ENCODE assay signal across 8 mouse cellular contexts in the genomic region with DNA sequence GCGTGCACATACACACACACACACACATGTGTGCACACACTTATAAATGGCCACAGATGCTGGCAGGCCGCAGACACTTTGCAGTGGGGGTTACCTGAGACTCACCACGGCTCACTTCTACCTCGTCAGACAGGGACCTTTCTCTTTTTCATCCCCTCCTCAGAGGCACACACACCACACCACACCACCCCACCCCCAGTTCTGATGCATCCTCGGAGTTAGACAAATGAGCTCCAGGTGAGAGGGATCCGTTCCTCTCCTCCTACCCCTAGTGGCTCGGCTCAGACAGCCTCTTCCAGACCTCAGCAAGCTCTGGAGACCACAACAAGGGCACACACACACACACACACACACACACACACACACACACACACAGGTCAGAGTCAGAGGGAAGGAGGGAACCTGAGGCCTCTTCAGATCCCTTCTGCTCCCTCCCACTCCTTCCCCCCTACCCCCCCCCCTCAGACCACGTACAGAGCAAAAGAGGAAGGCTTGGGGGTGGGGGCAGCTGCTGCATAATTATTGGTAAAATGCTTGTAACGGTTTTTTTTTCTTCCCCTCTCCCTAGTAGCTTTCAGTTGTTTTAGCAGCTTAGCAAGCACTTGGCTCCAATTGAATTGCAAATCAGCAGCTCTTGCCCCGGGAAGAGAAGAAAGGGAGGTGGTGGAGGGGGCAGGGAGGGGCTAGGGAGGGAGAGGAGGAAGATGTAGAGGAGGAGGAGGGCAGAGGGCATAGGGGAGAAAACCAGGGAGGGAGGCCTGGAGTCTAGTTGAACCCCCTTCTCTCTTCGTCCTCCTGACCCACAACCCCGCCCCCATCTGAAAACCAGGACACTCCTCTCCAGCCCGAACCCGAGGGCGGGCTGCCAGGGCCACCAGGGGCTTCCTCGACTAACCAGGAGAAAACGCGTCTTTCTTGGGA. TPM values are rescaled to one million over a fixed set of nuclear protein-coding genes. Genes with fewer than 3 reads are reported as not detected.
DNase-seq lines count a peak whose midpoint lies in the region; ATAC-seq lines count a peak whose summit lies in the region.

No protein-coding gene starts in this region.

- H3K4me3 ChIP-seq in intestine, embryonic 16.5 days (ENCODE audit: low read length) = no peak overlapping the region

- H3K27ac ChIP-seq in intestine, embryonic 16.5 days (ENCODE audit: low read length) = no peak overlapping the region

- 17% methylated on average over 18 of the region's 18 CpGs for WGBS in intestine, embryonic 16.5 days

- peak overlapping the region; percentile 20; the same call in 1 of the 2 replicates for H3K4me2 ChIP-seq in intestine, embryonic 16.5 days (ENCODE audit: low read depth, low read length)

- H3K4me1 ChIP-seq in intestine, embryonic 16.5 days (ENCODE audit: control insufficient read depth, insufficient read depth, low read length) = no peaks in the 10 kb centered on the region

- no peaks in the 10 kb centered on the region for H3K36me3 ChIP-seq in intestine, embryonic 16.5 days (ENCODE audit: control insufficient read depth, insufficient read depth, low read length)

- H3K9ac ChIP-seq in intestine, embryonic 16.5 days (ENCODE audit: low read depth, low read length) = no peak overlapping the region

- peaks cover 17% of the 10 kb centered on the region for H3K27me3 ChIP-seq in intestine, embryonic 16.5 days (replicated peaks; ENCODE audit: control insufficient read depth, insufficient read depth, low read length)

- DNase-seq in lung, postnatal 10 days = peak; percentile 27
- DNase-seq in lung, postnatal 4 days = no peak
- peak; percentile 85 for DNase-seq in embryo, embryonic 10.5 days (ENCODE audit: low spot score)
- DNase-seq in naive thymus-derived CD4-positive, alpha-beta T cell, adult 2 months (ENCODE audit: low read depth) = peak; percentile 41
- DNase-seq in natural killer cell, adult 2 months (ENCODE audit: low spot score in 2 of 2) = no peak
- no peak for DNase-seq in left cerebral cortex, adult 18-20 months (ENCODE audit: low spot score in 2 of 2)
- no peak for DNase-seq in layer of hippocampus, postnatal 36 days

- no peaks in the 10 kb centered on the region for H3K9me3 ChIP-seq in intestine, embryonic 16.5 days (ENCODE audit: control insufficient read depth, low read length)

- no peak for ATAC-seq in intestine, embryonic 16.5 days

RNA-seq across cellular contexts. Expression of a gene that starts 19.6 kb away (rescaled TPM):
- polyA plus RNA-seq in intestine, embryonic 16.5 days (2015; fragmentation: Nextera tagmentation; extraction: Ambion mirVana) = 0.40 and 0.44 TPM in 2 replicates
- 10 to 100 TPM; 22.3 to 27.6 TPM for total RNA-seq in left cerebral cortex, adult 18-20 months (2021)
- total RNA-seq in layer of hippocampus, postnatal 36 days (2021) = 1 to 10 TPM; 8.9 to 9.6 TPM

RNA-seq across cellular contexts. Expression of a gene that starts 54.7 kb away (rescaled TPM):
- polyA plus RNA-seq in intestine, embryonic 16.5 days (2015; fragmentation: Nextera tagmentation; extraction: Ambion mirVana) = 286 and 319 TPM in 2 replicates
- 10 to 100 TPM; 50.7 to 58.9 TPM for total RNA-seq in left cerebral cortex, adult 18-20 months (2021)
- total RNA-seq in layer of hippocampus, postnatal 36 days (2021) = 10 to 100 TPM; 35.2 to 36.0 TPM

Comparison
In these comparisons a context has a peak if more than half of its experiments do, and no peak if none do; other contexts are left out.
1. DNase-seq: peak in lung, postnatal 10 days (single experiment), embryo, embryonic 10.5 days (single experiment) and naive thymus-derived CD4-positive, alpha-beta T cell, adult 2 months (single experiment); none in lung, postnatal 4 days (0 of 2), natural killer cell, adult 2 months (0 of 2), left cerebral cortex, adult 18-20 months (0 of 2) and layer of hippocampus, postnatal 36 days (0 of 2).